Mouse (Mus musculus) lung, adult 2 months (tissue): ENCODE measurements around the gene A030003K21Rik.

Source experiments
- CTCF ChIP-seq: fragments of 200-500 bp; IDR thresholded peaks from 2 replicates; pipeline ENCODE4 v1.5.1; 2011; ENCODE audit warnings: mild to moderate bottlenecking, low read length, control low read depth; ENCODE audit not compliant: insufficient read depth
- POLR2A ChIP-seq: fragments of 200-500 bp; IDR thresholded peaks from 2 replicates; pipeline ENCODE4 v1.6.1; 2011; ENCODE audit warnings: low read depth, mild to moderate bottlenecking, control low read depth, low read length, borderline replicate concordance; ENCODE audit errors: extremely low read depth

- TF ChIP-seq POLR2A, result no peak
- TF ChIP-seq CTCF, result no peak
These were observed 28.9 kb upstream of the A030003K21Rik start for GRCm38 (mm10) chr1:82972046-82972445.
